Mouse (Mus musculus): ENCODE measurements around the gene Hmga2. TPM values are rescaled to one million over a fixed set of nuclear protein-coding genes. Genes with fewer than 3 reads are reported as not detected.

Hmga2 gene
- polyA plus RNA-seq, 1 experiment from 2014 or later, result 195 TPM

DNA sequence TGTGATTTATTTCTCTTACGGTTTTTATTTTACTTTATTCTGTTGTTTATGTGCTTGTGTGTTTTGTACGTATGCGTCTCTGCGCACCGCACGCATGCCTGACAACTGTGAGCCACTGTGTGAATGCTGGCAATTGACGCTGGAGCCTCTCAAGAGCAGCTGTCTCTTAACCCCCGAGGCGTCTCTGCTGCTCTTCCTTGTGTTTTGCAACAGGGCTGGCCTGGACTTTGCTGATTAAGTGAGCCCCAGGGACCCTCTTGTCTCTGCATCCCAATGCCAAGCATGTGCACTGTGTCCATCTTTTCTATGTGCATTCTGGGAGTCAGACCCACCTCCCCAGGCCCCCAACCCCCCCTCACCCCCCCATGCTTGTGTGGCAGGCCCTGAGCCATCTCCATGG lies 24.5 kb upstream of the Hmga2 start:
- Histone ChIP-seq H3K4me3 (ENCODE audit: low read depth, low read length) (no peak overlapping the region), H3K9me3 (ENCODE audit: control insufficient read depth, low read length) (no peaks in the 10 kb centered on the region), H3K4me1 (ENCODE audit: control insufficient read depth, insufficient read depth, low read length) (no peaks in the 10 kb centered on the region), H3K36me3 (ENCODE audit: control insufficient read depth, insufficient read depth, low read length) (no peaks in the 10 kb centered on the region), H3K27ac (replicated peaks; ENCODE audit: low read depth, low read length) (no peak overlapping the region), H3K27me3 (ENCODE audit: control insufficient read depth, insufficient read depth, low read length) (no peaks in the 10 kb centered on the region), H3K4me2 (ENCODE audit: low read depth, severe bottlenecking) (no peak overlapping the region), H3K9ac (ENCODE audit: low read length) (no peak overlapping the region)
- DNase-seq (ENCODE audit: low spot score), result no peak
- WGBS, result 77% methylated on average over 9 of the region's 9 CpGs
- no peak for ATAC-seq (ENCODE audit: insufficient number of reproducible peaks, low FRiP score, low TSS enrichment, low read depth)

GRCm38 (mm10) chr10:120498086-120498485 lies 21.8 kb upstream of the Hmga2 start:
- no peaks in the 10 kb centered on the region for H3K4me1 ChIP-seq (ENCODE audit: control insufficient read depth, insufficient read depth, low read length)
- no peaks in the 10 kb centered on the region for H3K27me3 ChIP-seq (ENCODE audit: control insufficient read depth, insufficient read depth, low read length)
- no peaks in the 10 kb centered on the region for H3K36me3 ChIP-seq (ENCODE audit: control insufficient read depth, insufficient read depth, low read length)

GRCm38 (mm10) chr10:120494653-120495052 lies 18.4 kb upstream of the Hmga2 start:
- H3K4me2 ChIP-seq (ENCODE audit: low read depth, severe bottlenecking), result no peak overlapping the region
- no peak overlapping the region for H3K27ac ChIP-seq (replicated peaks; ENCODE audit: low read depth, low read length)
- H3K4me1 ChIP-seq (ENCODE audit: control insufficient read depth, insufficient read depth, low read length), result no peaks in the 10 kb centered on the region
- H3K27me3 ChIP-seq (ENCODE audit: control insufficient read depth, insufficient read depth, low read length), result no peaks in the 10 kb centered on the region
- no peak overlapping the region for H3K9ac ChIP-seq (ENCODE audit: low read length)
- no peaks in the 10 kb centered on the region for H3K36me3 ChIP-seq (ENCODE audit: control insufficient read depth, insufficient read depth, low read length)
- no peaks in the 10 kb centered on the region for H3K9me3 ChIP-seq (ENCODE audit: control insufficient read depth, low read length)
- no peak for ATAC-seq (ENCODE audit: insufficient number of reproducible peaks, low FRiP score, low TSS enrichment, low read depth)
- no peak for DNase-seq (ENCODE audit: low spot score)
- WGBS, result 91% methylated on average over 1 of the region's 1 CpGs
- H3K4me3 ChIP-seq (ENCODE audit: low read depth, low read length), result no peak overlapping the region

More at GRCm38 (mm10) chr10:120498086-120498485, 21.8 kb upstream of the Hmga2 start:
- H3K9me3 ChIP-seq (ENCODE audit: control insufficient read depth, low read length), result no peaks in the 10 kb centered on the region
- no peak overlapping the region for H3K27ac ChIP-seq (replicated peaks; ENCODE audit: low read depth, low read length)
- no peak for ATAC-seq (ENCODE audit: insufficient number of reproducible peaks, low FRiP score, low TSS enrichment, low read depth)
- H3K9ac ChIP-seq (ENCODE audit: low read length), result no peak overlapping the region
- no peak for DNase-seq (ENCODE audit: low spot score)
- H3K4me2 ChIP-seq (ENCODE audit: low read depth, severe bottlenecking), result no peak overlapping the region
- H3K4me3 ChIP-seq (ENCODE audit: low read depth, low read length), result no peak overlapping the region

GRCm38 (mm10) chr10:120491477-120491876 lies 15.2 kb upstream of the Hmga2 start:
- H3K4me2 ChIP-seq (ENCODE audit: low read depth, severe bottlenecking), result no peak overlapping the region
- no peak overlapping the region for H3K4me3 ChIP-seq (ENCODE audit: low read depth, low read length)
- H3K9ac ChIP-seq (ENCODE audit: low read length), result no peak overlapping the region
- no peaks in the 10 kb centered on the region for H3K36me3 ChIP-seq (ENCODE audit: control insufficient read depth, insufficient read depth, low read length)
- H3K27me3 ChIP-seq (ENCODE audit: control insufficient read depth, insufficient read depth, low read length), result no peaks in the 10 kb centered on the region
- H3K27ac ChIP-seq (replicated peaks; ENCODE audit: low read depth, low read length), result no peak overlapping the region
- 0 out of 2 replicates have a peak, but pooled peaks cover 4% of the 10 kb centered on the region for H3K4me1 ChIP-seq (ENCODE audit: control insufficient read depth, insufficient read depth, low read length)
- no peak for DNase-seq (ENCODE audit: low spot score)
- no peak for ATAC-seq (ENCODE audit: insufficient number of reproducible peaks, low FRiP score, low TSS enrichment, low read depth)
- 86% methylated on average over 5 of the region's 5 CpGs for WGBS
- no peaks in the 10 kb centered on the region for H3K9me3 ChIP-seq (ENCODE audit: control insufficient read depth, low read length)

DNA sequence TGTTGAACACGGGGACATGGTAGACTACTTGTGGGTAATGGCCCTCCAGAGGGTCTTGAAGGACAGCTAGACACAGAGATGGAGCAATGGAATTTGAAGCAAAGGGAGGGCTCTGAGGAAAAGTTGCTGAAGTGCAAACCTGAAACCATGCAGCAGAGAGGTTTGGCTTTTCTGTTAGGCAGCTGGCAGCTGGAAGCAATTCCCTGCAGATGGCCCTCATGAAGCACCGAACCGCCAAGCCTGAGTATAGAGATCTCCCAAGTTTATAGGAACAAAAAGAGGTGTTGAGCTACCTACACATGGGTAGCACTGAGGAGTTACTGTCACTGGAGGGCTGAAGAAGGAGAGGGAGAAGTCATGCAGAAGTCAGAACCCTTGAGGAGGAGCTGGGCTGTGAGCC lies 13.3 kb upstream of the Hmga2 start:
- Histone ChIP-seq H3K4me2 (ENCODE audit: low read depth, severe bottlenecking) (no peak overlapping the region), H3K4me3 (ENCODE audit: low read depth, low read length) (no peak overlapping the region), H3K27ac (replicated peaks; ENCODE audit: low read depth, low read length) (no peak overlapping the region; the same call in 1 of the 2 replicates), H3K9me3 (ENCODE audit: control insufficient read depth, low read length) (no peaks in the 10 kb centered on the region), H3K27me3 (ENCODE audit: control insufficient read depth, insufficient read depth, low read length) (no peaks in the 10 kb centered on the region), H3K4me1 (ENCODE audit: control insufficient read depth, insufficient read depth, low read length) (0 out of 2 replicates have a peak, but pooled peaks cover 4% of the 10 kb centered on the region), H3K9ac (ENCODE audit: low read length) (no peak overlapping the region), H3K36me3 (ENCODE audit: control insufficient read depth, insufficient read depth, low read length) (no peaks in the 10 kb centered on the region)
- peak; percentile 50 for DNase-seq (ENCODE audit: low spot score)
- ATAC-seq (ENCODE audit: insufficient number of reproducible peaks, low FRiP score, low TSS enrichment, low read depth), result no peak
- 49% methylated on average over 3 of the region's 3 CpGs for WGBS

DNA sequence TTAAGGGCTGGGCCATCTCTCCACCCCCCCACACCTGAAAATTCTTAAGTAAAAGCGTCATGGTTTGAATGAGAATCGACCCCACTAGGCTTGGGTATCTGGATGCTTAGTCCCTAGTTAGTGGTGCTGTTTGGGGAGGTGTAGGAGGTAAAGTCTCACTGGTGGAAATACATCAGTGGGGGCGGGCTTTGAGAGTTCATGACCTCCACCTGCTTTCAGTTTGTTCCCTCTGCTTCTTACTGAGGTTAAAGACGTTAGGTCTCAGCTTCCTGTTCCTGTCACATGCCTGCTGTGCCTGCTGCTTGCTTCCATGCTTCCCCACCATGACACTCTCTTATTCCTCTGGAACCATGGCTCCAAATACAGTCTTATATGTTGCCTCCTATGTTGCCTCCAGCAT lies 12.3 kb upstream of the Hmga2 start:
- no peak overlapping the region for H3K27ac ChIP-seq (replicated peaks; ENCODE audit: low read depth, low read length)
- WGBS, result 65% methylated on average over 4 of the region's 4 CpGs
- H3K27me3 ChIP-seq (ENCODE audit: control insufficient read depth, insufficient read depth, low read length), result no peaks in the 10 kb centered on the region
- ATAC-seq (ENCODE audit: insufficient number of reproducible peaks, low FRiP score, low TSS enrichment, low read depth) (no peak), DNase-seq (ENCODE audit: low spot score) (no peak)
- H3K4me2 ChIP-seq (ENCODE audit: low read depth, severe bottlenecking), result no peak overlapping the region
- H3K4me1 ChIP-seq (ENCODE audit: control insufficient read depth, insufficient read depth, low read length), result 0 out of 2 replicates have a peak, but pooled peaks cover 4% of the 10 kb centered on the region
- H3K4me3 ChIP-seq (ENCODE audit: low read depth, low read length), result no peak overlapping the region
- no peaks in the 10 kb centered on the region for H3K36me3 ChIP-seq (ENCODE audit: control insufficient read depth, insufficient read depth, low read length)
- no peaks in the 10 kb centered on the region for H3K9me3 ChIP-seq (ENCODE audit: control insufficient read depth, low read length)
- H3K9ac ChIP-seq (ENCODE audit: low read length), result no peak overlapping the region

DNA sequence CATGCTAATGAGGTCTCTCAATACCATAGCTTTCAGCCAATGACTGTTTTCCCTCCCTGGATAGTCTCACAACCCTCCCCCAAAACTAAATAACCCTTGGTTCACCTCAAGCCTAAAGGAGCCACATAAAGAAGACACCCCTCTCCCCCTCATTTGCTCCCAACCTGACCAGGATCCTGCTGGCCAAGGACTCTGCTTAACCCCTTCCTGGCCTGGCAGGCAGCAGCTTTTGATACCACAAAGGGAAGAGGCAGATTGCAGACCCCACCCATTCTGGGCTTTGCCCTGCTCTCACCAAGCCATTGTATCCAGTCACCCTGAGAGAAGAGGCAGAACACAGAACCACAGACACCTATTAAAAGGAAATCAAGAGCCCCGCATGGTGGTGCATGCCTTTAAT lies 11.6 kb upstream of the Hmga2 start:
- Histone ChIP-seq H3K27ac (replicated peaks; ENCODE audit: low read depth, low read length) (no peak overlapping the region), H3K4me3 (ENCODE audit: low read depth, low read length) (no peak overlapping the region), H3K36me3 (ENCODE audit: control insufficient read depth, insufficient read depth, low read length) (no peaks in the 10 kb centered on the region), H3K9ac (ENCODE audit: low read length) (no peak overlapping the region), H3K4me2 (ENCODE audit: low read depth, severe bottlenecking) (no peak overlapping the region), H3K27me3 (ENCODE audit: control insufficient read depth, insufficient read depth, low read length) (no peaks in the 10 kb centered on the region), H3K9me3 (ENCODE audit: control insufficient read depth, low read length) (no peaks in the 10 kb centered on the region), H3K4me1 (ENCODE audit: control insufficient read depth, insufficient read depth, low read length) (0 out of 2 replicates have a peak, but pooled peaks cover 4% of the 10 kb centered on the region)
- DNase-seq (ENCODE audit: low spot score), result no peak
- WGBS, result 95% methylated on average over 1 of the region's 1 CpGs
- no peak for ATAC-seq (ENCODE audit: insufficient number of reproducible peaks, low FRiP score, low TSS enrichment, low read depth)

DNA sequence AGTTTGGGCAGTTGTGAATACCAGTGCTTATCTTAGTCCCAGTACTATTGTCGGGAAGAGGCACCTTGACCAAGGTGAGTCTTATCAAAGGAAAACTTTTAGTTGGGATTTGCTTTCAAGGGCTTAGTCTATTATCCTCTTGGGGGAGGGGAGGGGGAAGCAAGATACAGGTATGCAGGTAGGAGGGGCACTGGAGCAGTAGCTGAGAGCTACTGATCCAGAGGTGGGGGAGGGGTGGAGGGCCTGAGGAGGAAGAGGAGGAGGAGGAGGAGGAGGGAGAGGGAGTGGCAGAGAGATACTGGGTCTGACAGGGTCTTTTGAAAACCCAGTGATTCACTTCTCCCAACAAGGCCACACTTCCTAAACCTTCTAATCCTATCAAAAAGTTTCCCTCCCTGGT lies 9.2 kb upstream of the Hmga2 start:
- 89% methylated on average over 1 of the region's 1 CpGs for WGBS
- no peak overlapping the region for H3K9ac ChIP-seq (ENCODE audit: low read length)
- ATAC-seq (ENCODE audit: insufficient number of reproducible peaks, low FRiP score, low TSS enrichment, low read depth) (no peak), DNase-seq (ENCODE audit: low spot score) (no peak)
- H3K4me1 ChIP-seq (ENCODE audit: control insufficient read depth, insufficient read depth, low read length), result 0 out of 2 replicates have a peak, but pooled peaks cover 4% of the 10 kb centered on the region
- no peaks in the 10 kb centered on the region for H3K27me3 ChIP-seq (ENCODE audit: control insufficient read depth, insufficient read depth, low read length)
- no peaks in the 10 kb centered on the region for H3K36me3 ChIP-seq (ENCODE audit: control insufficient read depth, insufficient read depth, low read length)
- no peak overlapping the region for H3K27ac ChIP-seq (replicated peaks; ENCODE audit: low read depth, low read length)
- no peak overlapping the region for H3K4me2 ChIP-seq (ENCODE audit: low read depth, severe bottlenecking)
- no peaks in the 10 kb centered on the region for H3K9me3 ChIP-seq (ENCODE audit: control insufficient read depth, low read length)
- no peak overlapping the region for H3K4me3 ChIP-seq (ENCODE audit: low read depth, low read length)

DNA sequence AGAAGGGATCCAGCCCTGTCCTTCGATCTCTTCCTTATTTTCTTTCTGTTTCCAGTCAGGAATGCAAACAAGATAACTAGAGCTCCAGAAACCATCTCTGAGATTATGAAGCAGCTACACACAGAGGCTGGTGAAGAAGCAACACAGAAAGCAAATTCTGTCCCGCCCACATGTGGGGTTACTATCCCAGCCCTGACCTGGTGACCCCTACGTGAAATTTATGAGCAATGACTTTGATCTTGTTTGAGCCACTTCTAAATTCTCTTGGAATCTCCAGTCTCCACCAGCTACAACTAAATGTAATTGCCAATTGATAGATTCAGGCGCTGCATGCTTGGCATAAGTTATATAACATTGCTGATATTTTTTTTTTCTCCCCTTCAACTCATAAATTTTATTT lies 7.9 kb upstream of the Hmga2 start:
- H3K36me3 ChIP-seq (ENCODE audit: control insufficient read depth, insufficient read depth, low read length), result no peaks in the 10 kb centered on the region
- no peak for DNase-seq (ENCODE audit: low spot score)
- no peak overlapping the region for H3K4me2 ChIP-seq (ENCODE audit: low read depth, severe bottlenecking)
- no peak overlapping the region for H3K9ac ChIP-seq (ENCODE audit: low read length)
- WGBS, result 37% methylated on average over 4 of the region's 4 CpGs
- 0 out of 2 replicates have a peak, but pooled peaks cover 1% of the 10 kb centered on the region for H3K4me1 ChIP-seq (ENCODE audit: control insufficient read depth, insufficient read depth, low read length)
- no peaks in the 10 kb centered on the region for H3K27me3 ChIP-seq (ENCODE audit: control insufficient read depth, insufficient read depth, low read length)
- no peak overlapping the region for H3K27ac ChIP-seq (replicated peaks; ENCODE audit: low read depth, low read length)
- no peaks in the 10 kb centered on the region for H3K9me3 ChIP-seq (ENCODE audit: control insufficient read depth, low read length)
- H3K4me3 ChIP-seq (ENCODE audit: low read depth, low read length), result no peak overlapping the region
- ATAC-seq (ENCODE audit: insufficient number of reproducible peaks, low FRiP score, low TSS enrichment, low read depth), result no peak

Data from limb, embryonic 11.5 days (tissue).